Mouse (Mus musculus) myocyte (in vitro differentiated cells): ENCODE data around the gene Pkig. TPM values are rescaled to one million over a fixed set of nuclear protein-coding genes. Genes with fewer than 3 reads are reported as not detected.

Experiments used
- H3K27me3 ChIP-seq: one replicate; pipeline ENCODE4 v1.6.1; 2011; ENCODE audit not compliant: control insufficient read depth, insufficient read depth, insufficient read length
- H3K36me3 ChIP-seq: one replicate; pipeline ENCODE4 v1.6.1; 2011; ENCODE audit not compliant: control insufficient read depth, insufficient read depth
- H3K4me2 ChIP-seq: one replicate; pipeline ENCODE4 v1.6.1; 2011; ENCODE audit warnings: low read depth, control low read depth
- H3K4me3 ChIP-seq: one replicate; pipeline ENCODE4 v1.5.1; 2011; ENCODE audit warnings: mild to moderate bottlenecking, control low read depth, moderate library complexity
- H3K79me2 ChIP-seq: one replicate; pipeline ENCODE4 v1.6.1; 2011; ENCODE audit not compliant: control insufficient read depth, insufficient read depth
- H3ac ChIP-seq: one replicate; pipeline ENCODE4 v1.6.1; 2011; ENCODE audit not compliant: control insufficient read depth, insufficient read length
- CEBPB ChIP-seq: IDR thresholded peaks from 2 replicates; pipeline ENCODE4 v1.6.1; 2011; ENCODE audit warnings: mild to moderate bottlenecking, moderate library complexity; ENCODE audit not compliant: poor library complexity, insufficient read depth, severe bottlenecking
- E2F4 ChIP-seq: IDR thresholded peaks from one replicate; pipeline ENCODE4 v1.6.1; 2011; ENCODE audit warnings: mild to moderate bottlenecking, control low read depth, moderate library complexity; ENCODE audit not compliant: insufficient read depth
- MAX ChIP-seq: IDR thresholded peaks from one replicate; pipeline ENCODE4 v1.6.1; 2011; ENCODE audit warnings: low read depth, mild to moderate bottlenecking, control low read depth
- MYOD1 ChIP-seq, 3 experiments: IDR thresholded peaks; one replicate each; pipeline ENCODE4 v1.6.1; 2011; ENCODE audit warnings: control low read depth in 2 of 3, low read depth in 2 of 3, mild to moderate bottlenecking in 2 of 3, moderate library complexity in 1 of 3; ENCODE audit not compliant: insufficient read length in 2 of 3, control insufficient read depth in 1 of 3
- MYOG ChIP-seq, 3 experiments: IDR thresholded peaks; one replicate each; pipeline ENCODE4 v1.6.1; 2011; ENCODE audit warnings: control low read depth in 2 of 3, low read depth in 2 of 3, mild to moderate bottlenecking in 2 of 3; ENCODE audit not compliant: insufficient read length in 2 of 3, control insufficient read depth in 1 of 3, insufficient read depth in 1 of 3
- POLR2A ChIP-seq: IDR thresholded peaks from one replicate; pipeline ENCODE4 v1.6.1; 2011; ENCODE audit warnings: low read depth, mild to moderate bottlenecking, control low read depth, moderate library complexity; ENCODE audit not compliant: insufficient read length
- POLR2AphosphoS2 ChIP-seq: IDR thresholded peaks from one replicate; pipeline ENCODE4 v1.6.1; 2011; ENCODE audit warnings: low read depth, control low read depth; ENCODE audit not compliant: insufficient read length
- REST ChIP-seq: IDR thresholded peaks from one replicate; pipeline ENCODE4 v1.6.1; 2011; ENCODE audit warnings: mild to moderate bottlenecking, control low read depth, moderate library complexity; ENCODE audit not compliant: insufficient read depth, insufficient read length
- SRF ChIP-seq: IDR thresholded peaks from one replicate; pipeline ENCODE4 v1.6.1; 2011; ENCODE audit warnings: low read depth; ENCODE audit not compliant: control insufficient read depth, insufficient read length
- TCF12 ChIP-seq: IDR thresholded peaks from one replicate; pipeline ENCODE4 v1.6.1; 2011; ENCODE audit warnings: mild to moderate bottlenecking, control low read depth; ENCODE audit not compliant: poor library complexity, insufficient read depth, severe bottlenecking
- TCF3 ChIP-seq: IDR thresholded peaks from one replicate; pipeline ENCODE4 v1.6.1; 2011; ENCODE audit warnings: low read depth, control low read depth; ENCODE audit not compliant: insufficient read length
- USF1 ChIP-seq: IDR thresholded peaks from one replicate; pipeline ENCODE4 v1.6.1; 2011; ENCODE audit warnings: low read depth, mild to moderate bottlenecking, control low read depth, moderate library complexity
- polyA plus RNA-seq: library from polyadenylated mRNA; unstranded; fragments of >200 nt; fragmentation: generic; extraction: Trizol; gene quantifications from one replicate; pipeline ENCODE4 v1.2.1, GENCODE M21; 2012; ENCODE audit warnings: missing spikeins

Pkig gene
- polyA plus RNA-seq, 1 experiment = 799 TPM

- Histone ChIP-seq H3K36me3 (peaks cover 31% of the 10 kb centered on the region), H3K4me2 (no peak overlapping the region), H3K27me3 (no peaks in the 10 kb centered on the region), H3K4me3 (no peak overlapping the region), H3K79me2 (peaks cover 69% of the 10 kb centered on the region), H3ac (no peak overlapping the region)
- TF ChIP-seq TCF3 (no peak), MYOD1 (IDR thresholded peaks at IDR 0.05; ENCODE audit: control insufficient read depth in 1 of 3, insufficient read length in 2 of 3, low read depth in 2 of 3) (no peak), CEBPB (no peak), MYOG (IDR thresholded peaks at IDR 0.05; ENCODE audit: control insufficient read depth in 1 of 3, insufficient read depth in 1 of 3, insufficient read length in 2 of 3, low read depth in 2 of 3) (no peak), POLR2A (no peak), TCF12 (no peak), POLR2AphosphoS2 (no peak), REST (no peak), MAX (no peak), E2F4 (no peak), SRF (no peak), USF1 (no peak)
Measured at GRCm38 (mm10) chr2:163637655-163638266, 20.4 kb upstream of the Pkig start.

- Histone ChIP-seq H3ac (no peak overlapping the region), H3K27me3 (no peaks in the 10 kb centered on the region), H3K4me2 (no peak overlapping the region), H3K36me3 (peaks cover 13% of the 10 kb centered on the region), H3K4me3 (no peak overlapping the region), H3K79me2 (peaks cover 83% of the 10 kb centered on the region)
- TF ChIP-seq USF1 (no peak), REST (no peak), TCF12 (no peak), TCF3 (no peak), MYOG (IDR thresholded peaks at IDR 0.05; ENCODE audit: control insufficient read depth in 1 of 3, insufficient read depth in 1 of 3, insufficient read length in 2 of 3, low read depth in 2 of 3) (no peak), POLR2A (no peak), SRF (no peak), MAX (no peak), MYOD1 (IDR thresholded peaks at IDR 0.05; ENCODE audit: control insufficient read depth in 1 of 3, insufficient read length in 2 of 3, low read depth in 2 of 3) (no peak)
Measured at GRCm38 (mm10) chr2:163640493-163640892, 17.7 kb upstream of the Pkig start.

- TF ChIP-seq POLR2AphosphoS2 = no peak
- TF ChIP-seq POLR2A = no peak
- no peak for TF ChIP-seq SRF
- no peak for TF ChIP-seq TCF12
- no peak for TF ChIP-seq MYOD1 (IDR thresholded peaks at IDR 0.05; ENCODE audit: control insufficient read depth in 1 of 3, insufficient read length in 2 of 3, low read depth in 2 of 3)
- TF ChIP-seq CEBPB = no peak
- TF ChIP-seq USF1 = no peak
- TF ChIP-seq E2F4 = no peak
- no peak for TF ChIP-seq MYOG (IDR thresholded peaks at IDR 0.05; ENCODE audit: control insufficient read depth in 1 of 3, insufficient read depth in 1 of 3, insufficient read length in 2 of 3, low read depth in 2 of 3)
- TF ChIP-seq TCF3 = no peak
- H3K36me3 ChIP-seq = peaks cover 2% of the 10 kb centered on the region
- no peak overlapping the region for H3K4me3 ChIP-seq
- H3K4me2 ChIP-seq = peak overlapping the region; percentile 29
- no peaks in the 10 kb centered on the region for H3K27me3 ChIP-seq
- H3ac ChIP-seq = no peak overlapping the region
- peaks cover 78% of the 10 kb centered on the region for H3K79me2 ChIP-seq
Measured at GRCm38 (mm10) chr2:163641681-163642080, 16.5 kb upstream of the Pkig start.

GRCm38 (mm10) chr2:163642685-163643575, 15.3 kb upstream of the Pkig start:
- Histone ChIP-seq H3ac (no peak overlapping the region), H3K27me3 (no peaks in the 10 kb centered on the region), H3K79me2 (peaks cover 65% of the 10 kb centered on the region), H3K4me3 (peak overlapping the region; percentile 73), H3K36me3 (no peaks in the 10 kb centered on the region), H3K4me2 (peak overlapping the region; percentile 94)
- TF ChIP-seq USF1 = no peak
- TF ChIP-seq TCF12 = no peak
- TF ChIP-seq POLR2AphosphoS2 = no peak
- no peak for TF ChIP-seq POLR2A
- TF ChIP-seq SRF = no peak
- TF ChIP-seq MAX = no peak
- no peak for TF ChIP-seq MYOD1 (IDR thresholded peaks at IDR 0.05; ENCODE audit: control insufficient read depth in 1 of 3, insufficient read length in 2 of 3, low read depth in 2 of 3)
- TF ChIP-seq MYOG (IDR thresholded peaks at IDR 0.05; ENCODE audit: control insufficient read depth in 1 of 3, insufficient read depth in 1 of 3, insufficient read length in 2 of 3, low read depth in 2 of 3) = no peak
